Mouse (Mus musculus) liver, embryonic 12.5 days (tissue): ENCODE data around the gene Prkcb. TPM values are rescaled to one million over a fixed set of nuclear protein-coding genes. Genes with fewer than 3 reads are reported as not detected.

Experiments used
- ATAC-seq: fragments of 200-750 bp; cut with Nextera tagmentation; 2 replicates; pipeline ENCODE4 v1.8.0; 2017; ENCODE audit warnings: moderate number of reproducible peaks, mild to moderate bottlenecking, moderate library complexity
- H3K27ac ChIP-seq: fragments of 300-500 bp; sonication (generic); 2 replicates; pipeline ENCODE4 v1.5.1; 2016; ENCODE audit warnings: mild to moderate bottlenecking
- H3K27me3 ChIP-seq: fragments of 300-500 bp; sonication (generic); replicated peaks from 2 replicates; pipeline ENCODE4 v1.6.1; 2016; ENCODE audit warnings: mild to moderate bottlenecking, moderate library complexity
- H3K36me3 ChIP-seq: fragments of 300-500 bp; sonication (generic); 2 replicates; pipeline ENCODE4 v1.6.1; 2016; ENCODE audit warnings: mild to moderate bottlenecking, moderate library complexity
- H3K4me1 ChIP-seq: fragments of 300-500 bp; sonication (generic); 2 replicates; pipeline ENCODE4 v1.6.1; 2016
- H3K4me2 ChIP-seq: fragments of 300-500 bp; sonication (generic); 2 replicates; pipeline ENCODE4 v1.6.1; 2016; ENCODE audit warnings: mild to moderate bottlenecking, moderate library complexity
- H3K4me3 ChIP-seq: fragments of 300-500 bp; sonication (generic); 2 replicates; pipeline ENCODE4 v1.5.1; 2016; ENCODE audit warnings: mild to moderate bottlenecking, moderate library complexity
- H3K9ac ChIP-seq: fragments of 300-500 bp; sonication (generic); 2 replicates; pipeline ENCODE4 v1.6.1; 2016; ENCODE audit warnings: mild to moderate bottlenecking, moderate library complexity
- H3K9me3 ChIP-seq: fragments of 300-500 bp; sonication (generic); replicated peaks from 2 replicates; pipeline ENCODE4 v1.6.1; 2016; ENCODE audit warnings: mild to moderate bottlenecking, moderate library complexity
- WGBS: fragments of 180-500 bp; shearing (Covaris S2); methylation state at CpG from one replicate; pipeline ENCODE4 v1.1.7; 2016; ENCODE audit not compliant: insufficient replicate concordance; 5-methylcytosine and 5-hydroxymethylcytosine counted together
- polyA plus RNA-seq: library from polyadenylated mRNA; unstranded; fragments of >200 nt; fragmentation: Nextera tagmentation; extraction: Ambion mirVana; gene quantifications from 2 replicates; pipeline ENCODE4 v1.2.1, GENCODE M21; 2016

Gene Prkcb
- polyA plus RNA-seq, 1 experiment from 2014 or later = 2.3 TPM

DNA sequence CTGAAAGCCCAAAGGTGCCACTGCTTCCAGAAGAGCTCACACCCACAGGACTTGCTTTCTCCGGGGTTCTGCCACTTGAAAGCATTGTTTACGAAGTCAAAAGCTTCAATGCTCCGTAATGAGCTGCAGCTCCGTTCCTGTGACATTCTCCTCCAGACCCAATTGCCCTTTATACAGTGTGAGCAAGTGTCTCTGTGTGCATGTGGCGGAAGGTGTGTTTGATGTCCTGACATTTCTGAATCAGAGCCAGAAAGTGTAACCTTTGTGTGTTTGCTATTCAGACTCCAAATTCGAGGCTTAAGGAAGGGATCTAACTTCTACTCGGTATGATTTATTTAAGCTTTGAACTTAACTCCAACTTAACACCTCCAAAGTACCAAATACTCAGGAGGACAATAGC lies 321.6 kb downstream of the Prkcb start:
- WGBS = 64% methylated on average over 7 of the region's 7 CpGs
- Histone ChIP-seq H3K9ac (no peak overlapping the region), H3K9me3 (no peaks in the 10 kb centered on the region), H3K4me3 (no peak overlapping the region), H3K27ac (no peak overlapping the region), H3K4me1 (no peaks in the 10 kb centered on the region), H3K36me3 (no peaks in the 10 kb centered on the region), H3K27me3 (no peaks in the 10 kb centered on the region), H3K4me2 (no peak overlapping the region)
- no peak for ATAC-seq

- Histone ChIP-seq H3K9me3 (no peaks in the 10 kb centered on the region), H3K4me3 (no peak overlapping the region), H3K4me2 (no peak overlapping the region), H3K9ac (no peak overlapping the region), H3K27me3 (no peaks in the 10 kb centered on the region), H3K27ac (no peak overlapping the region), H3K36me3 (no peaks in the 10 kb centered on the region), H3K4me1 (no peaks in the 10 kb centered on the region)
- 59% methylated on average over 4 of the region's 4 CpGs for WGBS
- no peak for ATAC-seq
Observed at GRCm38 (mm10) chr7:122613876-122614275, 325.3 kb downstream of the Prkcb start.

GRCm38 (mm10) chr7:122622125-122622774 lies 333.7 kb downstream of the Prkcb start:
- H3K4me2 ChIP-seq = no peak overlapping the region
- no peak overlapping the region for H3K27ac ChIP-seq
- H3K4me1 ChIP-seq = no peaks in the 10 kb centered on the region
- no peaks in the 10 kb centered on the region for H3K27me3 ChIP-seq
- ATAC-seq = no peak
- 53% methylated on average over 9 of the region's 9 CpGs for WGBS
- no peaks in the 10 kb centered on the region for H3K9me3 ChIP-seq
- H3K4me3 ChIP-seq = no peak overlapping the region
- no peak overlapping the region for H3K9ac ChIP-seq
- H3K36me3 ChIP-seq = no peaks in the 10 kb centered on the region

DNA sequence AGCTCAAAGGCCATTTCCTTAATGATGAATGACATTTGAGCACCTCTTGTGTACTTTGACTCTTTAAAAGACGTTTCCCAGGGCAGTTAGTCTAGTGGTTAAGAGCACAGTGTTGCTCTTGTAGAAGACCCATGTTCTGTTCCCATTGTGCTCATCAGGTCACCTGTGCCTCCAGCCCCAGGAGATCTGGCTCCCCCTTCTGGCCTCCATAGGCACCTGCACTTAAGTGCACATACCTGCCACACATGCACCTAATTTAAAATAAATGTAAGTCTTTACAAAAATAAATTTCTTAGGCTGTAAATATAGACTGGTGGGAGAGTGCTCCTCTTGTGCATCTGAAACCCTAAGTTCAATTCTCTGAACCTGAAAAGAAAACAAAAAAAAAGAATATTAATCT lies 335.2 kb downstream of the Prkcb start:
- Histone ChIP-seq H3K27me3 (no peaks in the 10 kb centered on the region), H3K4me2 (no peak overlapping the region), H3K4me1 (no peaks in the 10 kb centered on the region), H3K9ac (no peak overlapping the region), H3K9me3 (no peaks in the 10 kb centered on the region), H3K4me3 (no peak overlapping the region), H3K36me3 (no peaks in the 10 kb centered on the region), H3K27ac (no peak overlapping the region)
- WGBS = 46% methylated on average over 1 of the region's 1 CpGs
- no peak for ATAC-seq

GRCm38 (mm10) chr7:122628050-122628449 lies 339.5 kb downstream of the Prkcb start:
- WGBS = 70% methylated on average over 5 of the region's 5 CpGs
- Histone ChIP-seq H3K9me3 (no peaks in the 10 kb centered on the region), H3K27me3 (no peaks in the 10 kb centered on the region), H3K36me3 (no peaks in the 10 kb centered on the region), H3K4me2 (no peak overlapping the region), H3K4me1 (no peaks in the 10 kb centered on the region), H3K9ac (no peak overlapping the region), H3K27ac (no peak overlapping the region), H3K4me3 (no peak overlapping the region)
- ATAC-seq = no peak

DNA sequence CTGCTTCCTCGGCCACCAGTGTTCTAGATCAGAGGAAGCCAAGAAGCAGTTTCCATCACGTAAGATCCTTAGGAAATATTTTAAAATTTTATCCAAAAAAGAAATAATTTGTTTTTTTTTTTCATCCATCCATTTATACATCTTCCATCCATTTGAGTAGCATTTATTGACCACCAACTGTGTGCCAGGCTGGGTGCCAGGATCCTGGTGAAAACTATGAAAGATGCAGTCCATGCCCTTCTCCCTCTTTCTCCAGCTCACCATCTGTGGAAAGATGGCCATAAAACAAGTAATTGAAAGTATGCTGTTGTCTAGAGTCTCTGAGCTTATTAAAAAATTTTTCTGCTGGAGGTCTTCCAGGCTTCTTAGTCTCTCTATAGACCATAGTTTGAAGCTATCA lies 341.8 kb downstream of the Prkcb start:
- WGBS = 62% methylated on average over 2 of the region's 2 CpGs

GRCm38 (mm10) chr7:122631151-122631550 lies 342.6 kb downstream of the Prkcb start:
- no peak overlapping the region for H3K9ac ChIP-seq

More for the DNA sequence above, 341.8 kb downstream of the Prkcb start:
- Histone ChIP-seq H3K4me1 (no peaks in the 10 kb centered on the region), H3K9me3 (no peaks in the 10 kb centered on the region), H3K27me3 (no peaks in the 10 kb centered on the region), H3K4me3 (no peak overlapping the region), H3K9ac (no peak overlapping the region), H3K4me2 (no peak overlapping the region), H3K36me3 (no peaks in the 10 kb centered on the region), H3K27ac (no peak overlapping the region)
- ATAC-seq = no peak

DNA sequence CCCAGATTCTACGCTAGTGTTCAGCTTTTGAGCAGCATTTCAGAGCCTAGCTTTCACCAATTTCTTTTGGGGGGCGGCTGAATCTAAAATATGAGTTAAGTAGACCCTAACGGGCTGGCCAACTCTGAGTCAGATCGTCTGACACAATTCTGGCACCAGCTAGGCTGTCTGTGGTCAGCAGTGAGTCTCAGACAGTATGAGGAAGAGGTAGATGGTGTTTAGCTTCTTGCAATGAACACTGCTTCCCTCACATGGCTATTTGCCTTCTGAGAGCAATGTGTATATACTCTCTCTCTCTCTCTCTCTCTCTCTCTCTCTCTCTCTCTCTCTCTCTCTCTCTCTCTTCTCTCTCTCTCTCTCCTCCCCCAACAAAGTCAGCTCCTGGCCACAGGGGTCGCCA lies 344.4 kb downstream of the Prkcb start:
- ATAC-seq = no peak
- Histone ChIP-seq H3K4me2 (no peak overlapping the region), H3K9me3 (no peaks in the 10 kb centered on the region), H3K9ac (no peak overlapping the region), H3K4me3 (no peak overlapping the region), H3K27me3 (no peaks in the 10 kb centered on the region), H3K27ac (no peak overlapping the region), H3K4me1 (no peaks in the 10 kb centered on the region), H3K36me3 (no peaks in the 10 kb centered on the region)
- WGBS = 51% methylated on average over 5 of the region's 5 CpGs

More at GRCm38 (mm10) chr7:122631151-122631550, 342.6 kb downstream of the Prkcb start:
- 55% methylated on average over 3 of the region's 3 CpGs for WGBS
- H3K4me3 ChIP-seq = no peak overlapping the region
- H3K4me1 ChIP-seq = no peaks in the 10 kb centered on the region
- no peak for ATAC-seq
- no peaks in the 10 kb centered on the region for H3K36me3 ChIP-seq
- no peaks in the 10 kb centered on the region for H3K9me3 ChIP-seq
- H3K27ac ChIP-seq = no peak overlapping the region
- H3K4me2 ChIP-seq = no peak overlapping the region
- no peaks in the 10 kb centered on the region for H3K27me3 ChIP-seq

- no peak overlapping the region for H3K4me2 ChIP-seq
- H3K27me3 ChIP-seq = no peaks in the 10 kb centered on the region
- H3K27ac ChIP-seq = no peak overlapping the region
- H3K4me3 ChIP-seq = no peak overlapping the region
- no peaks in the 10 kb centered on the region for H3K4me1 ChIP-seq
- H3K36me3 ChIP-seq = no peaks in the 10 kb centered on the region
- ATAC-seq = no peak
- no peaks in the 10 kb centered on the region for H3K9me3 ChIP-seq
- 70% methylated on average over 5 of the region's 5 CpGs for WGBS
- H3K9ac ChIP-seq = no peak overlapping the region
Observed at GRCm38 (mm10) chr7:122633463-122633862, 344.9 kb downstream of the Prkcb start.

DNA sequence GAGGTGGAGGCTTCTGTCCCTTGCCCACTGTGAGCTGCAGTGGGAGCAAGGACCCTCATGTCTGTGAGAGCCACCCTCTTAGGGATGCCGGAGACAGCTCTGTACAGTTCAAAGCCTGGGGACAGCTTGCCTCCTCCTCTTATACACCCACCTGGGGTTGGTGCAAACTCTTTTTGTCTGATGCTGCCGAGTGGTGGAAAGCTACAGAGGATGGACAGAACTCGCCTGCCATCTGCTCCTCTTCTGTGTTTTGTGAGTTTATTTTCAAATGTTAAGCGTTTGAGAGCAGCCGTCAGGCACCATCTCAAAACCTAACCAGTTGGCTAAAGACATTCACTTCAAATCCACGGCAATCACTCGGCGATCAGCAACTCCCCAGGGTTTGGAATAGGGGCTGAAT lies 355.1 kb downstream of the Prkcb start:
- Histone ChIP-seq H3K9ac (no peak overlapping the region), H3K36me3 (no peaks in the 10 kb centered on the region), H3K4me3 (no peak overlapping the region), H3K27me3 (no peaks in the 10 kb centered on the region), H3K4me1 (no peaks in the 10 kb centered on the region), H3K27ac (no peak overlapping the region), H3K4me2 (no peak overlapping the region), H3K9me3 (no peaks in the 10 kb centered on the region)
- ATAC-seq = no peak
- 73% methylated on average over 8 of the region's 8 CpGs for WGBS

GRCm38 (mm10) chr7:122649306-122649705 lies 360.8 kb downstream of the Prkcb start:
- Histone ChIP-seq H3K4me3 (no peak overlapping the region), H3K4me2 (no peak overlapping the region), H3K4me1 (no peaks in the 10 kb centered on the region), H3K27me3 (no peaks in the 10 kb centered on the region), H3K36me3 (no peaks in the 10 kb centered on the region), H3K9me3 (no peaks in the 10 kb centered on the region), H3K27ac (no peak overlapping the region), H3K9ac (no peak overlapping the region)
- WGBS = 76% methylated on average over 10 of the region's 10 CpGs
- ATAC-seq = no peak

GRCm38 (mm10) chr7:122652523-122652922 lies 364.0 kb downstream of the Prkcb start:
- 62% methylated on average over 3 of the region's 3 CpGs for WGBS
- ATAC-seq = no peak

GRCm38 (mm10) chr7:122656671-122657070 lies 368.1 kb downstream of the Prkcb start:
- no peaks in the 10 kb centered on the region for H3K9me3 ChIP-seq
- no peak overlapping the region for H3K27ac ChIP-seq
- no peaks in the 10 kb centered on the region for H3K4me1 ChIP-seq
- no peaks in the 10 kb centered on the region for H3K36me3 ChIP-seq
- no peak for ATAC-seq
- WGBS = 78% methylated on average over 3 of the region's 3 CpGs
- no peak overlapping the region for H3K4me2 ChIP-seq
- H3K27me3 ChIP-seq = no peaks in the 10 kb centered on the region
- no peak overlapping the region for H3K9ac ChIP-seq
- H3K4me3 ChIP-seq = no peak overlapping the region

More at GRCm38 (mm10) chr7:122652523-122652922, 364.0 kb downstream of the Prkcb start:
- Histone ChIP-seq H3K27me3 (no peaks in the 10 kb centered on the region), H3K4me1 (no peaks in the 10 kb centered on the region), H3K4me3 (no peak overlapping the region), H3K36me3 (no peaks in the 10 kb centered on the region), H3K9me3 (no peaks in the 10 kb centered on the region), H3K27ac (no peak overlapping the region), H3K9ac (no peak overlapping the region), H3K4me2 (no peak overlapping the region)
